Mouse (Mus musculus): Measurements from ENCODE around the gene Tom1l1. TPM values are rescaled to one million over a fixed set of nuclear protein-coding genes. Genes with fewer than 3 reads are reported as not detected.
"Not testable (repeated sequence)": the region's sequence is repeated elsewhere in the genome, so short reads cannot be mapped to it uniquely, and the experiment has no call there.

Gene Tom1l1
- polyA plus RNA-seq (2012): 1.2 and 1.3 TPM in 2 replicates

DNA sequence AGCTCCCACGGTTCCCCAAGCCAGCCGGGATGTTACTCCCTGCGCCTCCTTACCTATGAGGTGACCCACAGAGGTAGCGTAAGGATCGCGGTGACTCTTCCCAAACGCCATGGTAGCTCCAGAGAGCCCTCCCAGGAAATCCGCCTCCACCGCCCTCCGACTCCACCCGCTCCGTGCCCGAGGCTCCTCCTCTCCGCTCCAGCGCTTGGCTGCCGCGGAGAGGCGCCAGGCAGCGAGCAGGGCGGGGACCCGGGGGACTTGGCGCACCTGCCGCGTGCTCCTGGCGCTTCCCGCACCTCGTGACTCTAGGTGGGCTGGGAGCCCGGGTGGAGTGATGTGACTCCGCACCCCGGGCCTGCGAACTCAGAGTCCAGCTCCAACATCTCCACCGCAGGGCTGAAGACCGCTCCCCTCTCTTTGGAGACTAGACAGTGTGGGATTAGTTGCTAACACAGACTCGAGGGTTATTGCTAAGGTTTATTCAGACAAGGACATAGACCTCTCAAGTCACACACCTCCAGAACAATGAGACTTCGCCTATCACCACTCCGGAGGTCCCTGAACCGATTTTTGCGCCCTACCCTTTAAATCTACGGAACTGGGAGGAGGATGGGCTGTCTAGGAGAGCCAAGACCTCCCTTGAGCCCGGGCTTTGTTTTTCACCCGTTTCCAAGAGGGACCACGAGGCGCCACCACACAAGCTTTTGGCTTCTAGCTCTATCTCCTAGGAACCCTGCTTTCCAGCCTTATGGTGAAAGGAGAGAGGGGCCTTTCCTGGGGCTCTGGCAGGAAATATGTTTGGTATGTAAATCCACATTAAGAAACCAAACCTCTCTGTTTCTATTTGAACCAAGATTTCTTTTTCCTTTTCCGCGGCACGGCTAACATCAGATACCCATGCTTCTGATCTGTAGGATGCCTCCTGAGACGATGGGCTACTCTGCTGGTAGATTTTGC, at the start of gene Tom1l1:
TSS of gene Tom1l1 (minus strand) at position 907 of the 957 bp plus-strand sequence.
- peak within 1 kb of the TSS; percentile 79 for H3K4me3 ChIP-seq (replicated peaks)
- TF ChIP-seq TAL1 (IDR thresholded peaks at IDR 0.05; ENCODE audit: low read length) (no peak), GATA1 (IDR thresholded peaks at IDR 0.05; ENCODE audit: low read length) (no peak)
- H3K27me3 ChIP-seq (ENCODE audit: control insufficient read depth): peaks cover 18% of the 10 kb centered on the region
- peaks cover 37% of the 10 kb centered on the region for H3K36me3 ChIP-seq (ENCODE audit: control insufficient read depth)
- peaks cover 64% of the 10 kb centered on the region for H3K4me1 ChIP-seq (ENCODE audit: control insufficient read depth)
- peaks cover 6% of the 10 kb centered on the region; the same call in 1 of the 2 replicates for H3K9me3 ChIP-seq (ENCODE audit: control insufficient read depth, low read length)

DNA sequence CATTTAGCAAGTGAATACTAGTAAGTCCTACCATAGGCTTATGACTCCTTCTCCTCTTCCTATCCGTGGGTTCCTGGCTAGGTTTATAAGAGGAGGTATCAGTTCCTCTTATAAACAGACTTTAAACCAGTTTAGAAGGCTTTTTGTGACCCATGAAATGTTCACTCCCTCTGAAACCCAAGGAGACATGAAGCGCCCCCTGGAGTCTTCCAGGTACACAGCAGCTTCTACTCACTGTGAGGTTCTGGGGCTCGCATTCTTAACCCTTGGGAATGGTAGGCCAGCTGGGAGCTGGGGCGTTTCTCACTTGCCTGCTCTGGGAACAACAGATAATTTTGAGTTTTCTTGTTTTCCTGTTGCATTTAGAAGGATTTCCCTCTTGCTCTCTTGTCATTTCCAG, 45.4 kb upstream of the Tom1l1 start:
- H3K4me1 ChIP-seq (ENCODE audit: control insufficient read depth): peaks cover 43% of the 10 kb centered on the region
- H3K9me3 ChIP-seq (ENCODE audit: control insufficient read depth, low read length): no peaks in the 10 kb centered on the region
- TF ChIP-seq TAL1 (IDR thresholded peaks at IDR 0.05; ENCODE audit: low read length): no peak
- TF ChIP-seq GATA1 (IDR thresholded peaks at IDR 0.05; ENCODE audit: low read length): no peak

DNA sequence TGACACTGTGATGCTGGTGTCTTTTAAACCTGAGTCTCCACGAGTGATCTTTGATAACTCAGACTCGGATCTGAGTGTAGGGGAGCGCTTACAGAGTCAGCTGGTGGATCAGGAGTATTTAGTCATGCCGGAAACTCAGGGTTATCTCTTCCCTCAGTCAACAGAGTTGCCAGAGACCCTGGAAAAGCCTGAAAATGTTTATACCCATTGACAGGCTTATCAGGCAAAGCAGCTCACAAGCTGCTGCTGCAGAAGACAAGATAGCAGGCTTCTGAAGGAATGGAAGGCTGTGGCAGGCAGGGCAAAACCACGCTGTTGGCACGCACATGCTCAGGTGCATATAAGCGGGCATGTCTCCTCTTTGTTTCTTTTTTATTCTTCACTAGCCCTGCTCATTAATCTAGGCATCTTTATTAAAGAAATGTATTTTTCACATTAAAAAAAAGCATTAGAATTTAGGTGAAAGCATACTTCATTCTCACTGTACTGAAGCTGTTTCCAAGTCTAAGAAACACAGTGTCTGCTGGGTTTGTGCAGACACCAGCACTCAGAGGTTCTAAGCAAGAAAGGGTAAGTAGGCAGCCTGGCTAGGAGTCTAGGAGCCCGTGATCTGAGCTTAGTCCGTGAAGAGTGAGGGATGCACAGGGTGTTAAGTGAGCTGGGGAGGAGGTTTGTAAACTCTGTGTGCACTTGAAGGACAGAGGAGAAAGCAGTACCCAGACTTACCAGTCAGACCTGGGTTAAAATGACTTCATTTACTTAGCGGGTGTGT, 39.4 kb upstream of the Tom1l1 start:
- H3K27me3 ChIP-seq (ENCODE audit: control insufficient read depth): no peaks in the 10 kb centered on the region
- peak overlapping the region; percentile 59 for H3K4me3 ChIP-seq (replicated peaks)
- no peaks in the 10 kb centered on the region for H3K9me3 ChIP-seq (ENCODE audit: control insufficient read depth, low read length)
- no peaks in the 10 kb centered on the region; the same call in 1 of the 2 replicates for H3K36me3 ChIP-seq (ENCODE audit: control insufficient read depth)
- TF ChIP-seq GATA1 (IDR thresholded peaks at IDR 0.05; ENCODE audit: low read length) (peak; percentile 99), TAL1 (IDR thresholded peaks at IDR 0.05; ENCODE audit: low read length) (peak; percentile 99)
- H3K4me1 ChIP-seq (ENCODE audit: control insufficient read depth): peaks cover 88% of the 10 kb centered on the region

More for the DNA sequence above, 45.4 kb upstream of the Tom1l1 start:
- no peaks in the 10 kb centered on the region; the same call in 1 of the 2 replicates for H3K36me3 ChIP-seq (ENCODE audit: control insufficient read depth)
- H3K4me3 ChIP-seq (replicated peaks): no peak overlapping the region
- H3K27me3 ChIP-seq (ENCODE audit: control insufficient read depth): peaks cover 2% of the 10 kb centered on the region; the same call in 1 of the 2 replicates

DNA sequence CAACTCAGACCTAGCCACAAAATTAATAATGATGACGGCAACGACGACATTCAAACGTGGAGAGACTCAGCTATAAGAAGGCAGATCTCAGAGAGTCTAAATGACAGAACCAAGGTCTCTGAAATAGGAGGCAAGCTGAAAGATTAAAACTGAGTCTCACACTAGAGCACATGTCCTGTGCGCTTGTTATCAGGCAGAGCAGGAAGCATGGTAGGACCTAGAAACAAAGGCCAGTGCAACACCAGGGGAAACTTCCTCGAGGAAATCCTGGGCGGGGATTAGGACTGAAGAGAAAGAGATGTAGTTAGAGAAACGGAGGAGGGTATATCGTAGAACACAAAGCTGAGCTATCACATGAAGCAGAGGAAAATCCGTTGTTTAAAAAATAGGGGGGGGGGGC, 38.6 kb upstream of the Tom1l1 start:
- peak; percentile 55; the same call in 1 of the 2 replicates for TF ChIP-seq GATA1 (IDR thresholded peaks at IDR 0.05; ENCODE audit: low read length)
- peak; percentile 37; the same call in 2 of the 3 replicates for TF ChIP-seq TAL1 (IDR thresholded peaks at IDR 0.05; ENCODE audit: low read length)
- Histone ChIP-seq H3K4me3 (replicated peaks) (peak overlapping the region; percentile 59), H3K9me3 (ENCODE audit: control insufficient read depth, low read length) (no peaks in the 10 kb centered on the region)

DNA sequence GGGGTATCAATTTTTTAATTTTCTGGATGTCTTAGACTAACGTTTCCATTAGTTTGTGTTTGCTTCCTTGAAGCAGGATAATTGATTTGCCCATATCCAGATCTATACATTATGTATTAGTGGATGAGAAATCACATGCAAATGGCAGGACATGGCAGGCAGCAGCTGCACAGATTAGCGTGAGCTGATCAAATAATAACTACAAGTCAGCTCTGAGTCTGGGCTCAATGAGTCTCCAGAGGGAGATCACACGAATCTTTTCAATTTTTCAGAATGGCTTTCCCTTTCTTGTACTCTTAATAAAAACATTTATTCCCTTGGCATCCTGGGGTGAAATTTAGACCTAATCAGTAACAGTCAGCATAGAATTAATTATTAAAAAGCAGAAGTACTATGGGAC, 34.1 kb upstream of the Tom1l1 start:
- H3K4me1 ChIP-seq (ENCODE audit: control insufficient read depth): peaks cover 48% of the 10 kb centered on the region
- no peak overlapping the region for H3K4me3 ChIP-seq (replicated peaks)
- no peaks in the 10 kb centered on the region for H3K36me3 ChIP-seq (ENCODE audit: control insufficient read depth)
- peaks cover 3% of the 10 kb centered on the region; the same call in 1 of the 2 replicates for H3K27me3 ChIP-seq (ENCODE audit: control insufficient read depth)
- no peak for TF ChIP-seq TAL1 (IDR thresholded peaks at IDR 0.05; ENCODE audit: low read length)
- no peak for TF ChIP-seq GATA1 (IDR thresholded peaks at IDR 0.05; ENCODE audit: low read length)
- H3K9me3 ChIP-seq (ENCODE audit: control insufficient read depth, low read length): no peaks in the 10 kb centered on the region

More for the DNA sequence above, 38.6 kb upstream of the Tom1l1 start:
- no peaks in the 10 kb centered on the region; the same call in 1 of the 2 replicates for H3K36me3 ChIP-seq (ENCODE audit: control insufficient read depth)
- H3K4me1 ChIP-seq (ENCODE audit: control insufficient read depth): peaks cover 83% of the 10 kb centered on the region
- no peaks in the 10 kb centered on the region for H3K27me3 ChIP-seq (ENCODE audit: control insufficient read depth)

DNA sequence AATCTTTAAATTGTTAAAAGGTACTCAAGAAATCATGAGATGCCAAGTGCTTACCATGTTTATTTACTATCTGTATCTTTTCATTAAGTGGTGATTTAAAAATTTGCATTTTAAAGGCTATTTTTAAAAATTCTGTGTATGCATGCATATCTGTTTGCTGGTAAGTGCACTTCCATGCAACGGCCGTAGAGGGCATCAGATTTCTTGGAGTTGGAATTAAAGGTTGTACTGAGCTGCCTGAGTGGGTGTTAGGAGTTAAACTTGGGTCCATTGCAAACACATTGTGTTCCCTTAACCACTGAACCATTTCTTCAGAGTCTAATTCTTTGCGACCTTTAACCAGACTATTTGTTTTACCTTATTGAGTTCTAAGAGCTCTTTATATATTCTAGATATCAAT, 29.6 kb upstream of the Tom1l1 start:
- no peaks in the 10 kb centered on the region for H3K9me3 ChIP-seq (ENCODE audit: control insufficient read depth, low read length)

DNA sequence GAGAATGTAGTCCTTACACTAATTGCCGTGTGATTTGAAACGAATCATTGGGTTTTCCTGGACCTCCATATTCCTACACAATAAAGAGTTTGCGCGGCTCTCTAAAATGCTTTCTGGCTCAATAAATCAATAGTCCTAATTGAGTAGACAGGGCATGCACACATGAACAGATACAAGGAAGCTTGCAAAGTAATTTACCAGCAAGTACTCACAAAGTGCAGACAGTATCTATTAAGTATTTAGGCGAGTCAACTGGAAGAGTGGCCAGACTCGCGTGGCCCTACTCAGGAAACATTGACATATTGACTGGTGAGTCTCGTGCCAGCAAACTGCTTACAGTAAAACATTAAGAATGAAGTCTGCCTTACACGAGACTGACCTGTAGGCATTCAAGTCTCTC, 23.4 kb upstream of the Tom1l1 start:
- no peaks in the 10 kb centered on the region for H3K36me3 ChIP-seq (ENCODE audit: control insufficient read depth)
- no peaks in the 10 kb centered on the region for H3K9me3 ChIP-seq (ENCODE audit: control insufficient read depth, low read length)
- no peak overlapping the region for H3K4me3 ChIP-seq (replicated peaks)
- H3K4me1 ChIP-seq (ENCODE audit: control insufficient read depth): peaks cover 5% of the 10 kb centered on the region
- TF ChIP-seq GATA1 (IDR thresholded peaks at IDR 0.05; ENCODE audit: low read length) (no peak), TAL1 (IDR thresholded peaks at IDR 0.05; ENCODE audit: low read length) (no peak)
- H3K27me3 ChIP-seq (ENCODE audit: control insufficient read depth): peaks cover 7% of the 10 kb centered on the region

More for the DNA sequence above, 29.6 kb upstream of the Tom1l1 start:
- Histone ChIP-seq H3K4me1 (ENCODE audit: control insufficient read depth) (peaks cover 9% of the 10 kb centered on the region), H3K36me3 (ENCODE audit: control insufficient read depth) (no peaks in the 10 kb centered on the region), H3K27me3 (ENCODE audit: control insufficient read depth) (peaks cover 8% of the 10 kb centered on the region), H3K4me3 (replicated peaks) (no peak overlapping the region)
- TF ChIP-seq GATA1 (IDR thresholded peaks at IDR 0.05; ENCODE audit: low read length) (no peak), TAL1 (IDR thresholded peaks at IDR 0.05; ENCODE audit: low read length) (no peak)

DNA sequence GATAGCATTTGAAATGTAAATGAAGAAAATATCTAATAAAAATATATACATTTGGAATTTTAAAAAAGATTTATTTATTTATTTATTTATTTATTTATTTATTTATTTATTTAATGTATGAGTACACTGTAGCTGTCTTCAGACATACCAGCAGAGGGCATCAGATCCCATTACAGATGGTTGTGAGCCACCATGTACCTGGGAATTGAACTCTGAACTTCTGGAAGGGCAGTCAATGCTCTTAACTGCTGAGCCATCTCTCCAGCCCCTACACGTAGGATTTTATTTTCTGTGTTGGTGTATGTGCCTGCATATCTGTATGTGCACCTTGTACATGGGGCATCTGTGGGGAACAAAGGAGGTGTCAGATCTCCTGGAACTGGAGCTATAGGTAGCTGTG, 19.0 kb upstream of the Tom1l1 start:
- H3K4me3 ChIP-seq (replicated peaks); H3K4me1 ChIP-seq (ENCODE audit: control insufficient read depth); H3K27me3 ChIP-seq (ENCODE audit: control insufficient read depth); H3K36me3 ChIP-seq (ENCODE audit: control insufficient read depth); H3K9me3 ChIP-seq (ENCODE audit: control insufficient read depth, low read length): not testable (repeated sequence)
